Mouse (Mus musculus): ENCODE results near the gene Slc10a7. TPM values are rescaled to one million over a fixed set of nuclear protein-coding genes. Genes with fewer than 3 reads are reported as not detected.

Slc10a7 gene
- polyA plus RNA-seq, 1 experiment from 2014 or later, result 18.4 TPM

DNA sequence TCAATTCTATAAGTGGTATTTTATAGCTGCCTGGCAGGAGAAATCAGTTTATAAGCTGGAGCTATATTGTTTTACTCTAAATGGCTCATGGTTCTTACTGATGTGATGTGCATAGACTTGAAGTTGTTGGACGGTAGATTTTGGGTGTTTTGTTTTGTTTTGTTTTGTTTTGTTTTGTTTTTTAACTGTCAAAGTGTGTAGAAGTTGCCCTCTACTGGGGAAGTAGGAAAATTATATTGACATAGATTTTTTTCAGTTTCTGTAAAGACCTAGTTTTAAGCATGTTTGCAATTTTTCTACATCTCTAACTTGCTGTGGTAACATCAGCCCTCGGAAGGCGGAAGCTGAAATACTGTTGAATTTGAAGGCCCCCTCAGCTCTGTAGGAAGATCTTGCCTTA is 142.5 kb downstream of the Slc10a7 start:
- Histone ChIP-seq H3K9me3 (ENCODE audit: low read length) (no peaks in the 10 kb centered on the region), H3K9ac (replicated peaks; ENCODE audit: low read length) (no peak overlapping the region), H3K36me3 (ENCODE audit: insufficient read depth, low read length) (no peaks in the 10 kb centered on the region), H3K4me1 (ENCODE audit: insufficient read depth, low read length) (peaks cover 2% of the 10 kb centered on the region; the same call in 1 of the 2 replicates), H3K4me2 (replicated peaks; ENCODE audit: low read depth, low read length) (no peak overlapping the region), H3K27ac (ENCODE audit: low read length) (no peak overlapping the region), H3K27me3 (ENCODE audit: insufficient read depth, low read length) (no peaks in the 10 kb centered on the region), H3K4me3 (ENCODE audit: low read length) (no peak overlapping the region)
- 71% methylated on average over 3 of the region's 3 CpGs for WGBS
- no peak for ATAC-seq (ENCODE audit: low FRiP score, low TSS enrichment)

DNA sequence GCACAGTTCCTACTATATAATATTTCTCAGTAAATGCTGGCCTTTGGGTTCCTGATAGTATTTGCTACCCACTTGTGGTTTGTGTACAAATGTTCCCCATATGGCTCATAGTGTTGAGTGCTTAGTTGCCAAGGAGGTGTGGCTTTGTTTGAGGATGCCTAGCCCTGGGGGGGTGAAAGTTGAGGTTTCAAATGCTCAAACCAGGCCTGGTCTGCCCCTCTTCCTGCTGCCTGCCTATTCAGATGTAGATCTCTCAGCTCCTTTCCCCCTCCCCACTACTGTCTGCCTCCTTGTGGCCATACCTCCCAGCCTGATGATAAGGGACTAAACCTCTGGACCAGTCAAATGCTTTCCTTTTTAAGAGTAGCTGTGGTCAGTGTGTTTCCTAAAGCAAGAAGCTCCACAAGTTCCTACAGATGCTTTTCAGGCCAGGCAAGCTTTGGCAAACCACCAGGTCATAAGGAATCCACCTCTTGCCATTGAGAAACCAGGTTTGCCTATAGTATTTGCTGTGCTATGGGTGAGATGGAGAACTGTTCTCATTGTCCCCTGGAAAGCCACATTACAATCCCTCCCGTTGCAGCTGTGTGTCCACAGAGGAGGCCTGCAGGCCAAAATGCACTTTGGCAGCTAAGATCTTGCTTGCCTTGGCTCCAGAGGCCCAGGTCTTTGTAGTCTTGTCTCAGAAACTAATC is 146.4 kb downstream of the Slc10a7 start:
- WGBS, result 38% methylated on average over 1 of the region's 1 CpGs
- H3K9me3 ChIP-seq (ENCODE audit: low read length), result no peaks in the 10 kb centered on the region
- no peak for ATAC-seq (ENCODE audit: low FRiP score, low TSS enrichment)
- no peak overlapping the region for H3K4me3 ChIP-seq (ENCODE audit: low read length)
- H3K4me1 ChIP-seq (ENCODE audit: insufficient read depth, low read length), result no peaks in the 10 kb centered on the region
- no peaks in the 10 kb centered on the region for H3K36me3 ChIP-seq (ENCODE audit: insufficient read depth, low read length)
- no peaks in the 10 kb centered on the region for H3K27me3 ChIP-seq (ENCODE audit: insufficient read depth, low read length)
- H3K27ac ChIP-seq (ENCODE audit: low read length), result no peak overlapping the region
- H3K9ac ChIP-seq (replicated peaks; ENCODE audit: low read length), result no peak overlapping the region
- no peak overlapping the region for H3K4me2 ChIP-seq (replicated peaks; ENCODE audit: low read depth, low read length)

- Histone ChIP-seq H3K36me3 (ENCODE audit: insufficient read depth, low read length) (no peaks in the 10 kb centered on the region), H3K27ac (ENCODE audit: low read length) (no peak overlapping the region), H3K4me2 (replicated peaks; ENCODE audit: low read depth, low read length) (no peak overlapping the region), H3K9me3 (ENCODE audit: low read length) (no peaks in the 10 kb centered on the region), H3K9ac (replicated peaks; ENCODE audit: low read length) (no peak overlapping the region), H3K4me1 (ENCODE audit: insufficient read depth, low read length) (no peaks in the 10 kb centered on the region), H3K4me3 (ENCODE audit: low read length) (no peak overlapping the region), H3K27me3 (ENCODE audit: insufficient read depth, low read length) (no peaks in the 10 kb centered on the region)
- 73% methylated on average over 10 of the region's 10 CpGs for WGBS
- no peak for ATAC-seq (ENCODE audit: low FRiP score, low TSS enrichment)
Measured at GRCm38 (mm10) chr8:78656700-78657370, 147.7 kb downstream of the Slc10a7 start.

- no peaks in the 10 kb centered on the region for H3K27me3 ChIP-seq (ENCODE audit: insufficient read depth, low read length)
- ATAC-seq (ENCODE audit: low FRiP score, low TSS enrichment), result no peak
- 90% methylated on average over 5 of the region's 5 CpGs for WGBS
- no peak overlapping the region for H3K9ac ChIP-seq (replicated peaks; ENCODE audit: low read length)
- no peak overlapping the region for H3K4me3 ChIP-seq (ENCODE audit: low read length)
- no peak overlapping the region for H3K27ac ChIP-seq (ENCODE audit: low read length)
- H3K36me3 ChIP-seq (ENCODE audit: insufficient read depth, low read length), result no peaks in the 10 kb centered on the region
- H3K4me2 ChIP-seq (replicated peaks; ENCODE audit: low read depth, low read length), result no peak overlapping the region
- no peaks in the 10 kb centered on the region for H3K9me3 ChIP-seq (ENCODE audit: low read length)
- no peaks in the 10 kb centered on the region for H3K4me1 ChIP-seq (ENCODE audit: insufficient read depth, low read length)
Measured at GRCm38 (mm10) chr8:78658172-78658571, 149.0 kb downstream of the Slc10a7 start.

DNA sequence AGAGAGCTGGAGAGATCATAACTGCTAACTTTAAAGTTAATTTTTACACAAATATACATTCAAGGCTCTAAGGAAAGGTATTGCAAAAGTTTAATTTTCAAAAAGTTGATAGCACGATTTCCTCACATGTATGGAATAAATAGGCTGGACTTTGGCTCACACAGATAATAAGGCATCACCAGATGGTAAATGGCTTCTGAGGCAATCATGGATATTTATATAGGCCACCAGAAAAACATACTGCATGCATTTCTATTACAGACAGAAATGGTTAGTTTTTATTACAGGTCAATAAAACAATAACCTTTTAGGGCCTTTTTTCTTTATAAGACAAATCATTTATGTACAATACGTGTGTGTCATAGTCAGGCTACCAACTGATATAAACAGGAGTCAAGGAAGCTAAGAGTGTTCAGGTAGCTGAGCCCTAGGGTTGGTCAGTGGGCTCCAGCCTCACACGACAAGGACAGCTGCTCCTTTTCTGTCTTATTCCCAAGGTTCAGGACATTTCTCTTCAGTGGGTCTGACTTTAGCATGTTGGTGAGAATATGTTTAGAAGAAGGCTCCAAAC is 150.6 kb downstream of the Slc10a7 start:
- no peak overlapping the region for H3K4me3 ChIP-seq (ENCODE audit: low read length)
- H3K9me3 ChIP-seq (ENCODE audit: low read length), result no peaks in the 10 kb centered on the region
- ATAC-seq (ENCODE audit: low FRiP score, low TSS enrichment), result no peak
- no peaks in the 10 kb centered on the region for H3K27me3 ChIP-seq (ENCODE audit: insufficient read depth, low read length)
- no peaks in the 10 kb centered on the region for H3K36me3 ChIP-seq (ENCODE audit: insufficient read depth, low read length)
- no peak overlapping the region for H3K27ac ChIP-seq (ENCODE audit: low read length)
- H3K9ac ChIP-seq (replicated peaks; ENCODE audit: low read length), result no peak overlapping the region
- no peaks in the 10 kb centered on the region for H3K4me1 ChIP-seq (ENCODE audit: insufficient read depth, low read length)
- no peak overlapping the region for H3K4me2 ChIP-seq (replicated peaks; ENCODE audit: low read depth, low read length)
- 89% methylated on average over 3 of the region's 3 CpGs for WGBS

DNA sequence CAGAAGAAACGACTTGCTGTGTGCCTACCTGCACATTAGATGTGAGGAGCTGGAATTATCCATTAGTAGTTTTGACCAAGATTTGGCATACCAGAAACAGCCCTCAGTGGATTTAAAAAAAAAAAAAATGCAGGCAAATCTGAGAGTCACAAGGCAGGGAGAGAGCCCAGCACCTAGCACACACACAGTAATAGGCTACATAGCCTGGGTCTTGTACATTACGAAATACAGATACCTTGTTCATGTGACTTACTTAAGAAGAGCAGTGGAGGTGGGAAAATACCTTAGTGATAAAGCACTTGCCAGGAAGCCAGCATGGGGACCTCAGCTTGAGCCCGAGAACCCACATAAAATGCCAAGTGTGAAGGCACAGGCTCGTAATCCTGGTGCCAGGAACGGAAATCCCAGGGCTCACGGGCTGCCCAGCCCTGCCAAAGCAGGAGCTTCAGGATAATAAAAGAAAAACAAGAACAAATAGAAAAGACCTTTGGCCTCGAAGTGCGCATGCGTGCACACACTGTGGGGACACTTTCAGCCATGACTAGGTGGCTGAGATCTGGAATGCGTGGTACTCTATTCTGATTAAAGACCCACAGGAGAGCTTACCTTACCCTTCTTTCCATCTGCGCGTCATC is 155.3 kb downstream of the Slc10a7 start:
- no peak for ATAC-seq (ENCODE audit: low FRiP score, low TSS enrichment)
- no peaks in the 10 kb centered on the region for H3K4me1 ChIP-seq (ENCODE audit: insufficient read depth, low read length)
- H3K27ac ChIP-seq (ENCODE audit: low read length), result no peak overlapping the region
- H3K36me3 ChIP-seq (ENCODE audit: insufficient read depth, low read length), result no peaks in the 10 kb centered on the region
- no peak overlapping the region for H3K4me2 ChIP-seq (replicated peaks; ENCODE audit: low read depth, low read length)
- H3K27me3 ChIP-seq (ENCODE audit: insufficient read depth, low read length), result no peaks in the 10 kb centered on the region
- 93% methylated on average over 12 of the region's 12 CpGs for WGBS
- no peak overlapping the region for H3K4me3 ChIP-seq (ENCODE audit: low read length)
- H3K9me3 ChIP-seq (ENCODE audit: low read length), result no peaks in the 10 kb centered on the region
- H3K9ac ChIP-seq (replicated peaks; ENCODE audit: low read length), result no peak overlapping the region

DNA sequence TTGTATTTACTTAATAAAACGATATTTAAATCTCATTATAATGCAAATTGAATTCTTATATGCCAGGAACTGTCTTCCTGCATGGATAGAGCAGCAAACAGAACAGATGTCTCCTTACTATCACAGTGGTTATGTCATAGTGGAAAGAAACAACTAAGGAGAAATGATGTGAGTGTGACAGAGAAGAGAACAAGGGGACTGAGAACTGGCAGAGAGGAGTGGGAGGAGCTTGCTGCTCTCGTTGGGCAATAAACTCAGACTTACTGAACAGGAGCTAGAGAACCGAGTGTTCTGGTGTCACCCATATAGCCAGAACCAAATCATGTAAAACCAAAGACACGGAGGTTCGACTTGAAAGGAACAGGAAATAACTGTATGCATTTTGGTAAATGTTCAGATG is 158.3 kb downstream of the Slc10a7 start:
- no peak for ATAC-seq (ENCODE audit: low FRiP score, low TSS enrichment)
- 0 out of 2 replicates have a peak, but pooled peaks cover 2% of the 10 kb centered on the region for H3K36me3 ChIP-seq (ENCODE audit: insufficient read depth, low read length)
- no peaks in the 10 kb centered on the region for H3K4me1 ChIP-seq (ENCODE audit: insufficient read depth, low read length)
- H3K27ac ChIP-seq (ENCODE audit: low read length), result no peak overlapping the region
- WGBS, result 82% methylated on average over 5 of the region's 5 CpGs
- no peak overlapping the region for H3K4me3 ChIP-seq (ENCODE audit: low read length)
- no peaks in the 10 kb centered on the region for H3K9me3 ChIP-seq (ENCODE audit: low read length)
- no peak overlapping the region for H3K9ac ChIP-seq (replicated peaks; ENCODE audit: low read length)
- H3K4me2 ChIP-seq (replicated peaks; ENCODE audit: low read depth, low read length), result no peak overlapping the region
- H3K27me3 ChIP-seq (ENCODE audit: insufficient read depth, low read length), result no peaks in the 10 kb centered on the region

GRCm38 (mm10) chr8:78668206-78668605 is 159.1 kb downstream of the Slc10a7 start:
- no peaks in the 10 kb centered on the region for H3K9me3 ChIP-seq (ENCODE audit: low read length)
- 0 out of 2 replicates have a peak, but pooled peaks cover 2% of the 10 kb centered on the region for H3K36me3 ChIP-seq (ENCODE audit: insufficient read depth, low read length)
- H3K4me3 ChIP-seq (ENCODE audit: low read length), result no peak overlapping the region
- no peak overlapping the region for H3K4me2 ChIP-seq (replicated peaks; ENCODE audit: low read depth, low read length)
- no peaks in the 10 kb centered on the region for H3K27me3 ChIP-seq (ENCODE audit: insufficient read depth, low read length)
- ATAC-seq (ENCODE audit: low FRiP score, low TSS enrichment), result no peak
- H3K4me1 ChIP-seq (ENCODE audit: insufficient read depth, low read length), result no peaks in the 10 kb centered on the region
- 79% methylated on average over 5 of the region's 5 CpGs for WGBS
- no peak overlapping the region for H3K27ac ChIP-seq (ENCODE audit: low read length)
- no peak overlapping the region for H3K9ac ChIP-seq (replicated peaks; ENCODE audit: low read length)

- Histone ChIP-seq H3K36me3 (ENCODE audit: insufficient read depth, low read length) (0 out of 2 replicates have a peak, but pooled peaks cover 2% of the 10 kb centered on the region), H3K9ac (replicated peaks; ENCODE audit: low read length) (no peak overlapping the region), H3K4me2 (replicated peaks; ENCODE audit: low read depth, low read length) (no peak overlapping the region), H3K27me3 (ENCODE audit: insufficient read depth, low read length) (no peaks in the 10 kb centered on the region), H3K9me3 (ENCODE audit: low read length) (no peaks in the 10 kb centered on the region), H3K4me1 (ENCODE audit: insufficient read depth, low read length) (no peaks in the 10 kb centered on the region), H3K27ac (ENCODE audit: low read length) (no peak overlapping the region), H3K4me3 (ENCODE audit: low read length) (no peak overlapping the region)
- no peak for ATAC-seq (ENCODE audit: low FRiP score, low TSS enrichment)
- 90% methylated on average over 7 of the region's 7 CpGs for WGBS
Measured at GRCm38 (mm10) chr8:78670241-78670640, 161.1 kb downstream of the Slc10a7 start.
